Mouse (Mus musculus) heart, adult 18-20 months (tissue): ENCODE results near the gene Gm28047. TPM values are rescaled to one million over a fixed set of nuclear protein-coding genes. Genes with fewer than 3 reads are reported as not detected.

ENCODE experiments used
- DNase-seq, 2 experiments: peaks; one replicate each; pipeline ENCODE4 v3.0.0; 2021 to 2022; ENCODE audit warnings: mixed read lengths in 1 of 2
- total RNA-seq, 2 experiments: library from RNA; stranded (reverse); gene quantifications; 2 replicates each; pipeline ENCODE4 v1.2.3; 2021

Gm28047 gene
- total RNA-seq, 2 experiments from 2014 or later = 2.5 TPM; not detected in 1

- no peak for DNase-seq
Measured at GRCm38 (mm10) chr15:102516293-102516692, 108.6 kb downstream of the Gm28047 start.

DNA sequence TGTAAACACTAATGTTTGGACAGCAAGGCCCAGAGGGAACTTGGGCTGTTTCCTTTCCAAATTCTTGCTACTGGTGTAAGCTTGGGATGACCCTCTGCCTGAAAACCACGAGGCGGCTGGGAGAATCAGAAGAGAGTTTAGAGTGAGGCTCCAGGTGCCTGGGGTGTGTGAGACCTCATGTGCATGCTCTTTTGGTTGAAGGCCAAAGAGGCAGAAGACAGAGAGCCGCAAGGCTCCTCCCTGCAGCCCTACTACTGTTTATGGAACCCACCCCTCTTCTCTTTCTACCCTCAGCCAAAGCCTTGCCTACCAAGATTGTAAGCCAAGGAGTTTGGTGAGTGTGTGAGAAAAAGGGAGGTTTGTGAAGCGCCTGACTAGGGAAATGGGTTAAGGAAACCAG lies 109.1 kb downstream of the Gm28047 start:
- DNase-seq = no peak

DNA sequence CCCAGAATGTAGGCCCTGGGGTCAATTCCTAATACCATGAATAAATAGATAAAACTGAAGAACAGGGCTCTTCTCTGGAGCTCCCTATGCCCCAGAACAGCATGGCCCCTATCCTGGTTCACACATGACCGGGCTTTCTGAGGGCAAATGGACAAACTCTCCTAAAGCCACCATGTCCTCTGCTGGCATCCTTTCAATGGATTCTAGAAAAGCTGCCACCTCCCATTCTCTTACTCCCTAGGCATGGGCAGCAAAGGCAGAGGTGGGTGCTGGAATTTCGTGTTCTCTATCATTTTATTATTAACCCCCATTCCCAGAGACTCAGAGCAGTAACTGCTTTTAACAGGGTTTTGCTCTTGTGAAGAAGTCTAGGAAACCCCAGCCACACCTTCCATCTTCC lies 109.6 kb downstream of the Gm28047 start:
- no peak for DNase-seq

DNA sequence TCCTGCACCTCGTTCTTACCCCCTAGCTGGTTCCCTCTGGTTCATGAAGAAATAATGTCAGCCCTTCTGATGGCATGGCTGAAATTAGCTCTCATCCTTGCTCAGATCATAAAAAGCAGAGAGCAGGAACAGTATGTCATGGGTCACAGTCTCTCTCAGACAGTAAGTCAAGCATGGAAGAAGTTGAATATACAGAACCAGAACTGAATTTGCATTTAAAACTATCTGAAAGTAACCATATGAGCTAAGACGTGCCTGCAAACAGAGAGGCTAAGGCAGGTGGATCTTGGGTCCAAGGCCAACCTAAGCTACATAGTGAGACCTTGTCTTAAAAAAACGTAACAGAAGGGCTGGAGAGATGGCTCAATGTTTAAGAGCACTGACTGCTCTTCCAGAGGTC lies 111.9 kb downstream of the Gm28047 start:
- no peak for DNase-seq

- no peak for DNase-seq
Measured at GRCm38 (mm10) chr15:102512471-102512870, 112.4 kb downstream of the Gm28047 start.

GRCm38 (mm10) chr15:102512010-102512409 lies 112.9 kb downstream of the Gm28047 start:
- DNase-seq = no peak

GRCm38 (mm10) chr15:102511285-102511833 lies 113.5 kb downstream of the Gm28047 start:
- no peak for DNase-seq

DNA sequence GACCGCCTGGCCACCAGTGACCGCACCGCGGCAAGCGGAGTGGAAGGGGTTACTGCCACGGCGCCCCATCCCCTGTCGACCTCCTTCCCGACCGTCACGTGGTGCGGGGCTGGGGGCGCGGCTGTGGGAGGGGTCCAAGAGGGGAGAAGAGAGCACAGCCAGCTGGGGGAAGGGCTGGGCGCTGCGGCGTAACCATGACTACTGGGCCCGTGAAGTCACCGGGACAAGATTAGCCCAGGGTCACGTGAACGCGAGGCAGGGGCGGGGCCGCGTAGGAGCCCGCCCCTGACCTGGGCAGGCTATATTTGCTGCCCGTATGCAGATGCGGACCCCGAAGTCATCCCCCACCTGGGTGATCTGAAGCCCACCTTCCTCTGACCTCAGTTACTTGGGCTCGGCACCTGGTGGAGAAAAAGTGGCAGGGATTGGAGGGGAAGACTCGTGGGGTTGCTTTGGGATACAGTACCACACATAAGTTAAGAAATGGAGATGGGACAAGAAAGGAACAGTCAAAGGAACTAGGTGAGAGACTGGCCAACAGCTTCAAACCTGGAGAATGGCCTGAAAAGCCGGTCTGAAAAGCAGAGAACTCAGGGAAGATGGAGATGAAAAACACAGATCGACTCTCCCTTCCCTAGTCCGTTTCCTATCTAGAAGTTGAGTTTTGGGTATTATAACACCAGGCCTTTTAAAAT lies 114.1 kb downstream of the Gm28047 start:
- DNase-seq = peak; percentile 83 to 85

DNA sequence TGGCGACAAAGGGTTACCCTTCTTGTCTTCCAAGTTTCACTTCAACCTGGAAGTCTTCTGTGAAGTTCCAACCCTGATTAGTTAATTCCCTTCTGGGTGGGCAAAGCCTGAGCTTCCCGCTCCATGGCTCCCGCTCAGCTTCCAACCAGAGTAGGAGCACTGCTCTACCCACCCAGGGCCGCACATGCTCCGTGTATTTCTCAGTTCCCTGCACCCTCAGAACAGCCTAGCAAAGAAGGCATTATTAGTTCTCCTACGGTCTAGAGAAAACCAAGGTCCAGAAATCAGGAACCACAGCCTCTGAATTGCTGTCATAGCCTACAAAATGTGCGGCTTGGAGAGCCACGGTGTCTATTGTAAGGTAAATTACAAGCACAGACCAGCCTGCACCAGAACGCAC lies 114.8 kb downstream of the Gm28047 start:
- DNase-seq = no peak

- no peak for DNase-seq
Measured at GRCm38 (mm10) chr15:102508336-102508735, 116.5 kb downstream of the Gm28047 start.

DNA sequence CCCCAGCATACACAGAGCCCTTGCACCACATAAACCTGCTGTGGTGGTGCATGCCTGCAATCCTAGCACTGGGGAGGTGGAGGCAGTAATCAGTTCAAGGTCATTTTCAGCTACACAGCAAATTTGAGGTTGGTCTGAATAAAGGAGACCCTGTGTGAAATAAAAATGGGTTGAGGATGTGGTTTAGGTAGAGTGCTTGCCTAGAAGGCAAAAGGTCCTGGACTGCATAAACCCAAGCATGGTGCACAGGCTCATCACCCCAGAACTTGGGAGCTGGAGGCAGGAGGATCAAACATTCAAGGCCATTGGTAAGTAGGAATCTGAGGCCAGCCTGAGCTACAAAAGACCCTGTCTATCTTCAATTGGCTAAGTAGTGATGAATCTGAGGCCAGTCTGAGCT lies 117.3 kb downstream of the Gm28047 start:
- no peak for DNase-seq

DNA sequence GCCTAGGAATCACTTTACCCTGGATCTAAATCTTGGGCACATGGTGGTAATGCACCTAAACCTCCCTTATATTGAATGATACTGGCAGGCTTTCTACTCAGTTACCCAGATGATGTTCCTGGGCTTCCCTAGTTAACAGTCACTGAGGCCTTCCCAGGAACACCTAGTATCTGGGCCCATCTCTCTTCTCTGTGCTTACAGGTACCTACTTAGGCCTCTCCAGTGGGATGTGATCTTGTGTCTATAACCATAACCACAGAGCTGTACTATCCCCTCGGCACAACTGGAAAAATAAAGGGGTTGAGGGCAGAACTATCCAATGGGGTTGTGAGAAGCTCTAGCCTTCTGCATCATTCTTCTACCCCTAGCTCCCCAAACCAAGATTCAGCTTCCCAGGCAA lies 118.0 kb downstream of the Gm28047 start:
- DNase-seq = no peak

- DNase-seq = no peak
Measured at GRCm38 (mm10) chr15:102506464-102506830, 118.4 kb downstream of the Gm28047 start.

DNA sequence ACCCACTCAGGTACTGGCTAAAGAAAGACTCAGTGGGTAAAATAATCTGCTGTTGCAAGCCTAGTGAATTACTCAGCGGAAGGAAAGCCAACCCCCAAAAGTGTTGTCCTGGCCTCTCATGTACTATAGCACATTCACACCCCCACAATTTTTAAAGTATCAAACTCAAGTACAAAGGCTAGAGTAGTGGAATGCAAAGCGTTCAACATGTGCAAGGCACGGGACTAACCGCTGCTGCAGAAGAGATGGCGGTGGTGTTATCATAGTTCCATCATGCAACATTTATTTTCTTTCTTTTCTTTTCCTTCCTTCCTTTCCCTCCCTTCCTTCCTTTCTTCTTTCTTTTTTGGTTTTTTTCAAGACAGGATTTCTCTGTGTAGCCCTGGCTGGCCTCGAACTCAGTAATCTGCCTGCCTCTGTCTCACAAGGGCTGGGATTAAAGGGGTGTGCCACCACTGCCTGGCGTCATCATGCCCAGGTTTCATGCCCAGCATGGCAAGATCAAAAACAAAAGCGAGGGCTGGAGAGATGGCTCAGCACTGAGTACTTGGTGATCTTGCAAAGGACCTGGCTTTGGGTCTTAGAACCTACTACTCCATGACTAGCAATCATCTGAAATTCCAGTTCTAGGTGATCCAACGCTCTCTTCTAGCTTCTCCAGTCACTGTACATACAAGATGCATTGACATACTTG lies 119.0 kb downstream of the Gm28047 start:
- DNase-seq = no peak

DNA sequence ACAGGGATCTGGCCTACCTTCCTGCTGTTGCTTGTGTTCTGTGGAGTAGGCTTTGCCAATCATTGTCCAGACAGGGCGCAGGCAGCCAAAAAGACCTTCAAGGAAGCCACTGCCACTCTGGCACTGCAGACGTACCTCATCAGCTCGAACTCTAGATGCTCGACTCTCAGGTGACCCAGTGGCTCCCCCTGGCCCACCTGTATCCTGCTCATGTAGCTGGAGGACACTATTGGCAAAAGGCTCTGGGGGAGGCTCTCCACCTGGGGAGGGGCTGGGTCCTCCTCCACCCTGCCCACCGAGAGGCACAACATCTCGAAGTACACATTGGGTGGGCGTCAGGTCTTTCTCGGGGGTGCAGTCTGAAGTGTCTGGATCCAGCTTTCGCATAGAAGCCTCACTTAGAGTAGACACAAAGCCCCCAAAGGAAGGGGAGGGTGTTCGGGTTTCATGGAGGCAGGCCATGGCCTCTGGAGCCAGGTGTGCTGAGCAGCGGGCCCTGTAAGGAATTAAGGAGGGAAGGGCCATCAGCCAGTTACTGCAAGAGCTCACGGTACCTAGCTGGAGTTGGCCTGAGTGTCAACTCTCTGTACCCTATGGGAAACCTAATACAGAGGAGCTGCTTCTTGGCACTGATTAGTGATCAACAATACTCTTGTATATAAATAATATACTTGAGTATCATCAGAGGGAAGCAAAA lies 119.6 kb downstream of the Gm28047 start:
- no peak for DNase-seq

DNA sequence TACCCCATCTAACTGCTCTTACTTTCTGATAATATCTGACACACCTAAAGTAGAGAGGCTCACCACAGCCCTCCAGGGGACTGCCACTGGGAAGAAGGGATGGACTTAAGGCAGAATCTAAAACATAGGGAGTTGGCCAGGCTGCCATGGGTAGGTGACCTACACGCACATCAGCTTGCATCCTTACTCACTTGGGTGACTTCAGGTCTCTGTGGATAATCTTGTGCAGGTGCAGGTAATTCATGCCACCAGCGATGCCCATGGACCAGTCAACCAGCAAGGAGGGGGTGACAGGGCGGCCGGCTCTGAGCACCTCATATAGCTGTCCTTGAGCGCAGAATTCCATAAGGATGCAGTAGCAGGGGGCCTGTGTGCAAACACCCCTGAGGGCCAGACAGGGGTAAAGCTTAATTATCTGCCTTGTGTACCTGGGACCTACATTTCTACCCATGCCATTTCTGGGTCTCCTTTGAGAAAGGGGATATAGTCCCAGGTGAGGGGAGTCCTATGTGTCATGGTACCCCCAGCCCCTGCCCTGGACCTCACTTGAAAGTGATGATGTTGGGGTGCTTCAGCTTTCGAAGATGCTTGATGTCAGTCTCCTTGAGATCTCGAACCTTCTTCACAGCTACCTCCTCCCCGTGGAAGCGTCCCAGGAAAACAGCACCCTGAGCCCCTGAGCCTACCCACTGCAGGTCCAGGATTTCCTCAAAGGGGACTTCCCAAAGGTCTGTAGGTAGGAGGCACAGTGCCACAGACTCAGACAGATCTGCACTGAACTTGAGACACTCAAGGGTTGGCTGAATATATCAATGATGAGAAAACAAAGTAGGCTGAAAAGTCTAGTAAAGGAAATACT lies 120.7 kb downstream of the Gm28047 start:
- no peak for DNase-seq

DNA sequence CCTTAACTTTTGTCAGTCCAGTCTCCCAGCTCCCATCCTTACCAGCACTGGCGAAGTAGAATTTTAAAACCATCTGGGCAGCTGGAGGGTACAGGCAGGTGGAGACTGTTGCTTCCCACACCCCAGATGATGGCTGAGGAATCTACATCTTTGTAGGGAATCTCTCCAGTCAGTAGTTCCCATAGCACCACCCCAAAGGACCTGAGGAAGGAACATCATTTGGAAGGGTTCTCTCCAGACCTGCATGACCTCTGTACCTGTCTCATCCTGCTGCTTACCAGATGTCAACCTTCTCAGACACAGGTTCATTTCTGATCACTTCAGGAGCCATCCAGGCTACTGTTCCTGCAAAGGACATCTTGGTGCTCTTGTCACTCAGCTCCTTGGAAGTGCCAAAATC lies 121.4 kb downstream of the Gm28047 start, which contains the start of gene Gm10337:
TSS of gene Gm10337 (plus strand) at position 276 of the 400 bp plus-strand sequence.
- no peak for DNase-seq

DNA sequence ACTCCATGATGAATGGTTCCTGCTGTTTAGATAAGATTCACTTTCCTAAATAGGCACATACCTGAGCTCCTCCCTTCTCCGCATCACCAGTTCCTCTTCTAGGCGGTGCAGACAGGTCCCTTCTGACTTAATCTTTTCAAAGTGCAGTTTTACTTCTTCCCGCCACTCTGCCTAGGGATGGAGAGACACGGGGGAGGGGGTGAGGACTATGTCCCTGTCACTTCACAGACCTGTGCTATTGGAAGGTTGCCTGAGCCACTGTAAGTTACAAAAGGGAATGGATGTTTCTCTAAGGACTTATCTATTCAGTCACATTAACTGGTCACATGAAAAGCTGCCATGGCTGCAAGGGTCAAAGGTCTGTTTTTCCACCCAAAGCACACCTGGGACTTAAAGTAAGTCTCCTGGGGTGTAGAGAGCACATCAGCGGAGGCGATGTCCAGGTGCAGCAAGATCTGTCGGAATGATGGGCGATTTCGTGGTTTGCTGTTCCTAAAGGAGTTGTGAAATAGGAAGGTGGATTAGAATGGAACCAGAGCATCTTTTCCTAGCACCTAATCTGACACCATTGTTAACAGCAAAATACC lies 122.5 kb downstream of the Gm28047 start:
- no peak for DNase-seq

GRCm38 (mm10) chr15:102501084-102501814 lies 123.6 kb downstream of the Gm28047 start:
- DNase-seq = no peak

GRCm38 (mm10) chr15:102500479-102500878 lies 124.4 kb downstream of the Gm28047 start:
- no peak for DNase-seq

DNA sequence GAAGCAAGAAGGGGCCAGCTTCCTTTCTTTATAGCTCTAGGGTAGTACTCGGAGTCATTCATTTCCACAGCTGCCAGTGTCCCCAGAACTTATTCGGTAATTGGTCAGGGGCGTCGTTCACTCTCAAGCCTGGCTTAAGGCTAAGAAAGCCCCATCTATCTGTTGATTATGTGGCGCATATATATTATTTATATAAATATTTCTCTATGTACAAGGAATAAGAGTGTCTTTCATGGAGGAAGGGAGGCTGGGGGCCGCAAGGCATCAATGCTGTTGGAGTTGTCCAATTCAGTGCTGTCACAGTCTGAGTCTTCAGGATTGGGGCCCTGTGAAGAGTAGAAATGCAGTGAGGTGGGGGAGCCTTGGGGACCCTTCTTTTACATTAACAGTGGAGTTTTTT lies 125.0 kb downstream of the Gm28047 start:
- no peak for DNase-seq
